Mouse (Mus musculus): Measurements from ENCODE around the gene Ntn1. TPM values are rescaled to one million over a fixed set of nuclear protein-coding genes. Genes with fewer than 3 reads are reported as not detected.
A peak's percentile ranks its signal among the peaks of the same experiment; 100 is the strongest.

Ntn1 gene
- polyA plus RNA-seq, 1 experiment from 2014 or later, result 31.0 TPM

GRCm38 (mm10) chr11:68313861-68314260, 86.8 kb downstream of the Ntn1 start:
- H3K9ac ChIP-seq (replicated peaks), result no peak overlapping the region
- no peak overlapping the region for H3K27ac ChIP-seq
- H3K4me1 ChIP-seq (replicated peaks), result peaks cover 20% of the 10 kb centered on the region
- H3K27me3 ChIP-seq, result no peaks in the 10 kb centered on the region
- no peak for ATAC-seq
- no peak overlapping the region for H3K4me2 ChIP-seq (replicated peaks)
- H3K9me3 ChIP-seq, result peaks cover 8% of the 10 kb centered on the region; the same call in 1 of the 2 replicates
- H3K4me3 ChIP-seq (replicated peaks), result no peak overlapping the region
- H3K36me3 ChIP-seq, result no peaks in the 10 kb centered on the region
- 68% methylated on average over 4 of the region's 4 CpGs for WGBS

GRCm38 (mm10) chr11:68313065-68313464, 87.6 kb downstream of the Ntn1 start:
- WGBS, result 29% methylated on average over 7 of the region's 7 CpGs
- no peak for ATAC-seq
- peaks cover 22% of the 10 kb centered on the region for H3K4me1 ChIP-seq (replicated peaks)
- H3K9ac ChIP-seq (replicated peaks), result no peak overlapping the region
- no peak overlapping the region for H3K4me3 ChIP-seq (replicated peaks)
- peaks cover 8% of the 10 kb centered on the region; the same call in 1 of the 2 replicates for H3K9me3 ChIP-seq
- H3K4me2 ChIP-seq (replicated peaks), result no peak overlapping the region
- H3K27ac ChIP-seq, result no peak overlapping the region
- H3K27me3 ChIP-seq, result no peaks in the 10 kb centered on the region
- no peaks in the 10 kb centered on the region for H3K36me3 ChIP-seq

GRCm38 (mm10) chr11:68308911-68309580, 91.6 kb downstream of the Ntn1 start:
- Histone ChIP-seq H3K4me2 (replicated peaks) (no peak overlapping the region), H3K4me1 (replicated peaks) (peaks cover 22% of the 10 kb centered on the region), H3K9ac (replicated peaks) (no peak overlapping the region), H3K27ac (no peak overlapping the region), H3K27me3 (no peaks in the 10 kb centered on the region), H3K36me3 (no peaks in the 10 kb centered on the region), H3K4me3 (replicated peaks) (no peak overlapping the region), H3K9me3 (no peaks in the 10 kb centered on the region)
- 56% methylated on average over 10 of the region's 10 CpGs for WGBS
- no peak for ATAC-seq

GRCm38 (mm10) chr11:68305997-68306396, 94.6 kb downstream of the Ntn1 start:
- no peak for ATAC-seq
- H3K9me3 ChIP-seq, result no peaks in the 10 kb centered on the region
- H3K27me3 ChIP-seq, result no peaks in the 10 kb centered on the region
- 84% methylated on average over 8 of the region's 8 CpGs for WGBS
- H3K4me3 ChIP-seq (replicated peaks), result no peak overlapping the region
- H3K4me2 ChIP-seq (replicated peaks), result no peak overlapping the region
- no peaks in the 10 kb centered on the region for H3K36me3 ChIP-seq
- H3K27ac ChIP-seq, result no peak overlapping the region
- H3K9ac ChIP-seq (replicated peaks), result no peak overlapping the region
- H3K4me1 ChIP-seq (replicated peaks), result peaks cover 16% of the 10 kb centered on the region

- Histone ChIP-seq H3K4me1 (replicated peaks) (0 out of 2 replicates have a peak, but pooled peaks cover 7% of the 10 kb centered on the region), H3K4me2 (replicated peaks) (no peak overlapping the region), H3K27me3 (no peaks in the 10 kb centered on the region), H3K9me3 (no peaks in the 10 kb centered on the region), H3K9ac (replicated peaks) (no peak overlapping the region), H3K27ac (no peak overlapping the region), H3K4me3 (replicated peaks) (no peak overlapping the region), H3K36me3 (no peaks in the 10 kb centered on the region)
- ATAC-seq, result no peak
- WGBS, result 60% methylated on average over 7 of the region's 7 CpGs
These were observed 98.3 kb downstream of the Ntn1 start for GRCm38 (mm10) chr11:68302323-68302722.

GRCm38 (mm10) chr11:68301660-68302059, 99.0 kb downstream of the Ntn1 start:
- Histone ChIP-seq H3K4me2 (replicated peaks) (no peak overlapping the region), H3K4me3 (replicated peaks) (no peak overlapping the region), H3K27ac (no peak overlapping the region), H3K9ac (replicated peaks) (no peak overlapping the region), H3K4me1 (replicated peaks) (0 out of 2 replicates have a peak, but pooled peaks cover 7% of the 10 kb centered on the region), H3K9me3 (no peaks in the 10 kb centered on the region), H3K36me3 (no peaks in the 10 kb centered on the region), H3K27me3 (no peaks in the 10 kb centered on the region)
- 84% methylated on average over 4 of the region's 4 CpGs for WGBS
- ATAC-seq, result no peak

GRCm38 (mm10) chr11:68295474-68295873, 105.1 kb downstream of the Ntn1 start:
- Histone ChIP-seq H3K9ac (replicated peaks) (no peak overlapping the region), H3K36me3 (no peaks in the 10 kb centered on the region), H3K4me2 (replicated peaks) (no peak overlapping the region), H3K4me1 (replicated peaks) (peaks cover 11% of the 10 kb centered on the region), H3K4me3 (replicated peaks) (no peak overlapping the region), H3K9me3 (no peaks in the 10 kb centered on the region), H3K27me3 (no peaks in the 10 kb centered on the region), H3K27ac (no peak overlapping the region)
- ATAC-seq, result no peak
- 82% methylated on average over 5 of the region's 5 CpGs for WGBS

GRCm38 (mm10) chr11:68290631-68291030, 110.0 kb downstream of the Ntn1 start:
- Histone ChIP-seq H3K36me3 (no peaks in the 10 kb centered on the region), H3K4me2 (replicated peaks) (no peak overlapping the region), H3K9me3 (no peaks in the 10 kb centered on the region), H3K4me1 (replicated peaks) (peaks cover 23% of the 10 kb centered on the region), H3K4me3 (replicated peaks) (no peak overlapping the region), H3K9ac (replicated peaks) (no peak overlapping the region; the same call in 1 of the 2 replicates), H3K27me3 (peaks cover 18% of the 10 kb centered on the region; the same call in 1 of the 2 replicates), H3K27ac (peak overlapping the region; percentile 55; the same call in 1 of the 2 replicates)
- WGBS, result 48% methylated on average over 8 of the region's 8 CpGs
- ATAC-seq, result peak; percentile 55; the same call in 1 of the 2 replicates

GRCm38 (mm10) chr11:68287331-68287730, 113.3 kb downstream of the Ntn1 start:
- Histone ChIP-seq H3K9ac (replicated peaks) (no peak overlapping the region), H3K4me2 (replicated peaks) (no peak overlapping the region), H3K9me3 (no peaks in the 10 kb centered on the region), H3K36me3 (no peaks in the 10 kb centered on the region), H3K4me1 (replicated peaks) (peaks cover 28% of the 10 kb centered on the region), H3K27ac (no peak overlapping the region), H3K27me3 (peaks cover 21% of the 10 kb centered on the region; the same call in 1 of the 2 replicates), H3K4me3 (replicated peaks) (no peak overlapping the region)
- no peak for ATAC-seq
- WGBS, result 81% methylated on average over 5 of the region's 5 CpGs

- no peak overlapping the region for H3K9ac ChIP-seq (replicated peaks)
- H3K9me3 ChIP-seq, result no peaks in the 10 kb centered on the region
- ATAC-seq, result 0 out of 2 replicates have a peak, but pooled peaks have one; percentile 24
- no peak overlapping the region for H3K4me3 ChIP-seq (replicated peaks)
- peaks cover 25% of the 10 kb centered on the region for H3K4me1 ChIP-seq (replicated peaks)
- 46% methylated on average over 10 of the region's 10 CpGs for WGBS
- H3K4me2 ChIP-seq (replicated peaks), result no peak overlapping the region
- no peaks in the 10 kb centered on the region for H3K36me3 ChIP-seq
- H3K27ac ChIP-seq, result no peak overlapping the region
- H3K27me3 ChIP-seq, result peaks cover 21% of the 10 kb centered on the region; the same call in 1 of the 2 replicates
These were observed 114.3 kb downstream of the Ntn1 start for GRCm38 (mm10) chr11:68286142-68286808.

- H3K4me1 ChIP-seq (replicated peaks), result peaks cover 22% of the 10 kb centered on the region
- H3K9me3 ChIP-seq, result no peaks in the 10 kb centered on the region
- ATAC-seq, result no peak
- H3K4me2 ChIP-seq (replicated peaks), result no peak overlapping the region
- H3K4me3 ChIP-seq (replicated peaks), result no peak overlapping the region
- H3K27ac ChIP-seq, result no peak overlapping the region
- H3K36me3 ChIP-seq, result no peaks in the 10 kb centered on the region
- WGBS, result 23% methylated on average over 3 of the region's 3 CpGs
- H3K27me3 ChIP-seq, result peaks cover 21% of the 10 kb centered on the region; the same call in 1 of the 2 replicates
- no peak overlapping the region for H3K9ac ChIP-seq (replicated peaks)
These were observed 114.9 kb downstream of the Ntn1 start for GRCm38 (mm10) chr11:68285754-68286141.

GRCm38 (mm10) chr11:68280001-68280510, 120.6 kb downstream of the Ntn1 start:
- ATAC-seq, result no peak
- Histone ChIP-seq H3K9me3 (no peaks in the 10 kb centered on the region), H3K9ac (replicated peaks) (no peak overlapping the region), H3K4me2 (replicated peaks) (no peak overlapping the region), H3K4me1 (replicated peaks) (peaks cover 15% of the 10 kb centered on the region), H3K27ac (no peak overlapping the region), H3K4me3 (replicated peaks) (no peak overlapping the region), H3K36me3 (no peaks in the 10 kb centered on the region), H3K27me3 (peaks cover 43% of the 10 kb centered on the region)
- WGBS, result 82% methylated on average over 10 of the region's 10 CpGs

All from midbrain, embryonic 13.5 days (tissue).